Mouse (Mus musculus) neural tube, embryonic 10.5 days (tissue): ENCODE measurements around the gene Gucy2d.

Source experiments
- DNase-seq: peaks from one replicate; pipeline ENCODE4 v3.0.0-alpha.2; 2017; ENCODE audit warnings: low spot score; ENCODE audit errors: extremely low spot score

Gucy2d gene

GRCm38 (mm10) chr7:98446873-98447272, 6.7 kb downstream of the Gucy2d start:
- no peak for DNase-seq

DNA sequence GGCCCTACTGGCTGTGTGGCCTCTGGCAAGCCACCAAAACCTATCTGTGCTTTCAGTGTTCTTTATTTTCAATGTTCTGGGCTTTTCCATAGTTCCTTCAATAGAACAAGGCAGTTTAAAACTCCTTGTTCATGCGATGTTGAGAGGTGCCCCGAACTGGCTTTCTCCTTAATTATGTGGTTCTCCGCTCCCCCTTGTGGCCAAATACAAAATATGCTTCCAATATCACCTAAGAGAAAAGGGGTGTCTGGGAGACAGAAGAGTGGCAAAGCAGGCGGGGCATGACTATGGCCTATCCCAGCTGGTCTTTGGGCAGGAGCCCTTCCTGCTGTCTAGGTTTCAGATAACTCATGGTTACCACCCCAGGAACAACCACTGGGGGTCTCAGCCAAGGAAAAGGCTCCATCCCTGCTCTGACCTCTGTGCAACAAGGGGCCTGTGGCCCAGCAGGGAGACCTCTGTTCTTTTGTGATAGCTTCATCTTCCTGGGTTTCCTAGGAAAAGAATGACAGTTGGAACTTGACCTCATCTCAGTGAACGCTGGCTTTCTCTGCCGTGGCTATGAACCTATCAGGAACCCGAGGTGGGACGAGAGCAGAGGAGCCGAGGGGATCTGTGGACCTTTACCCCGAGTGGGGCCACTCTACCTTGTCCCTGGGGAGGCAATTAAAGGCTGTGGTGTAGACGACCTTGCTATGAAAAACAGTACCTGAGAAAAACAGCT, 7.5 kb downstream of the Gucy2d start:
- DNase-seq = no peak

DNA sequence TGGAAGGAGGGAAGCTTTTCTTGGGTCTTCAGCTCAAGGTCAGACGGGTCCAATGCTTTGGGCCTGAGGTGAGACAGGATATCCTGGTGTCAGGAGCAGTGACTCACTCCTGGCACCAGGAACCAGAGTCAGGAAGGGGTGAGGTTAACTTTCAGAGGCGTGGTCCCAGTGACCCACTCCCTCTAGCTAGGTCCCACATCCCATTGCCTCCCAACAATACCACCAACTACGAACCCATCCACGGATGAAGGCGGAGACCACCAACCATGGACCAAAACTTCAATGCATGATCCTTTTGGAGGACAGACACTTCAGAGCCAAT, 8.1 kb downstream of the Gucy2d start:
- DNase-seq = no peak

GRCm38 (mm10) chr7:98449696-98450095, 9.5 kb downstream of the Gucy2d start:
- DNase-seq = no peak

DNA sequence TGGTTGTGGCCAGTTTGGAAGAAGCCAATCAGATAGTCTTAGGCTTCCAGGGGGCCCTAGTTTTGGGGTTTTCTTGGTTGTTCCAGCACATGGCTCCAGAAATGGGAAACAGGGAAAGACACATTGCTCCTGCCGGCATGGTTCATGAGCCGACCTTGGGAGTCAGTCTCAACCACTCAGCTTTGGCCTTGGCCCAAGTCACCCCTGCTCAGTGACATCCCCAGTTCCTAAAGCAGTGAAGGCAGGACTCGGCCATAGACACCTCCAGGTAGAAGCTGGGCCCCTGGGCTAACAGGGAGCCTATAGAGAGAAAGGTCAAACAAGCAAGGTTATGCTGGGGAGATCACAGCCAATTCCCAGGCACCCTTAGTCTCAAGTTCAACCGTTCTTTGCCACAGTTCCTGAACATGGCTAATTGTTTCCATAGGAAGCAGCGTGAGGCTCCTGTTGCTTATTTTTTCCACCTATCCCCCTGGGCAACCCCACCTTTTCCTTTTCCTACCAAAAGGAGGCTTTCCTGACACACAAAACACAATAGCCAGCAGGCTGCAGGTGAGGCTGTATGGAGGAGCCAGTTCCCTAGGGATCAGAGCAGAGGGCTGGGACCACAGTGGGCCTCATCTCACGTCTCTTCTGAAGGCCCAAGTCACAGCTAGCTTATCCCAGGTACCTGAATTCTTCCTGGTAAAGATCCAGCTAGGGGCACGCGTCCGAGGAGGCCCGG, 14.3 kb downstream of the Gucy2d start:
- DNase-seq = no peak

DNA sequence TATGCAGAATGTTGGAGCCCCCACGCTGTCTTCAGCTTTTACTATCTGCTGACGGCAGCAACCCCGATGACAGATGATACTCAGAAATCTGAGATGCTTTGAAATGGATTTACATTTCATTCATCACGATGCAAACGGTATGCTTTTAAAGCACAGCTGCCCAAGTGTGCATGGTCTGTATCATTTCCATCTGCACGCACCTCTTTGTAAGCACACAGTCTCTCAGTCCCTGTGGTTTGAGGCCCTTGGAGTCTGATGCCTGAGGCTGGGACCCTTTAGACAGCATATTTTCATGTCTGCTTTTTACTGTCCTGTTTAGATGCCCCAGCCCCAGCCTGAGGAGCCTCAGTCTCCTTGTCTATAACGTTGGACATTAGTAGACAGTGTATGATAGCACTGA, 20.1 kb downstream of the Gucy2d start:
- no peak for DNase-seq

- no peak for DNase-seq
Measured at GRCm38 (mm10) chr7:98469089-98469488, 28.9 kb downstream of the Gucy2d start.

- no peak for DNase-seq
Measured at GRCm38 (mm10) chr7:98472529-98472928, 32.3 kb downstream of the Gucy2d start.

DNA sequence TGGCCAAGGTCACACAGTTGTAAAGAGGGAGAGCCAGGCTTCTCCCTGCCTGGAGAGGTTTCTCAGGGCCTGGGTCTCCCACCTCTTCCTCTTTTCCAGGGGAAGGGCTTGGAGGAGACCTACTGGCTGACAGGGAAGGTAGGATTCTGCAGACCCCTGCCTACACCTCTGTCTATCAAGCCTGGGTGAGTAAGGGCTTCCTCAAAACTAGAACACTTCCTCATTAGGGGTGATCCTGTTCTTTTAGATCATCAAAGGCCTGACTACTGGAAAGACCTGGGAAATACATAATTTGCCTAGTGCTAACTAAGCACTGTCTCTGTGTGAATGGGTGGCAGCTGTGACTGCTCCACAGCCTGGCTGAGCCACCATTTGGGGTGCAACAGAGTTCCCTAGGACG, 34.3 kb downstream of the Gucy2d start:
- no peak for DNase-seq

DNA sequence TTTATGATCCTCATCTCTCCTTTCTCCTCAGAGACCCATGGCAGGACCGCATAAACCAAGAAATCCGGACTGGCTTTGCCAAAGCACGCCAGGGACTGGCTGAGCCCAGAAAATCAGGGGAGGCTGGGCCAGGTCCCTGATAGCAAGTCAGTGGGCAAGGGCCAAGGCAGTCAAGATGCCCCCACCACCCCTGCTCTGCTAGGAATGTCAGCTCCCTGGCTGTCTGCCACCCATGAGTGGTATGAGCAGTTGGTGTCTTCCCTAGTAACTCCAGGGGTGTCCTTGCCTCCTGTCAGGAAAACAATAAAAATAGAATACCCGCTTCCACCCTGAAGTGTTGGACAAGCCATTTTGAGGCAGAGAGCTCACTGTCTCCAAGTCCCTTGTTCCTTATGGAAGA, 36.9 kb downstream of the Gucy2d start:
- no peak for DNase-seq

DNA sequence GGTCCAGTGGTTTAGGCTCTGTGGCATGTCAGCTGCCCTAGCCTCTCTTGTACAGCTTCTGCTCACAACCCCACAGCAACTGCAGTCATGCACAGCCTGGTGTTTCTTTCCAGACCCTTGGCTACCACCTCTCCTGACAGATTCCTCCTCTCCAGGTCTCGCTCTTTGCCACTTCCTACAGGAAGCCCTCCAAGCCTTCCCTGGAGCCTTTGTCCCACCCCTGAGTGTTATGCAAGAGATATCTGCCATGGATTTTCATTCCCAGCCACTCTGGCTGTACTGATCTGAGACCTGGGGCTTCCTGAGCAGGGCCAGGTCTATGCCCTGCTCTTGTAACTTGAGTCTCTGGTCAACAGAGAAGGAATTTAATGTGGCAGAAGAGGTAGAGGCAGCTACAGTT, 40.3 kb downstream of the Gucy2d start:
- no peak for DNase-seq

DNA sequence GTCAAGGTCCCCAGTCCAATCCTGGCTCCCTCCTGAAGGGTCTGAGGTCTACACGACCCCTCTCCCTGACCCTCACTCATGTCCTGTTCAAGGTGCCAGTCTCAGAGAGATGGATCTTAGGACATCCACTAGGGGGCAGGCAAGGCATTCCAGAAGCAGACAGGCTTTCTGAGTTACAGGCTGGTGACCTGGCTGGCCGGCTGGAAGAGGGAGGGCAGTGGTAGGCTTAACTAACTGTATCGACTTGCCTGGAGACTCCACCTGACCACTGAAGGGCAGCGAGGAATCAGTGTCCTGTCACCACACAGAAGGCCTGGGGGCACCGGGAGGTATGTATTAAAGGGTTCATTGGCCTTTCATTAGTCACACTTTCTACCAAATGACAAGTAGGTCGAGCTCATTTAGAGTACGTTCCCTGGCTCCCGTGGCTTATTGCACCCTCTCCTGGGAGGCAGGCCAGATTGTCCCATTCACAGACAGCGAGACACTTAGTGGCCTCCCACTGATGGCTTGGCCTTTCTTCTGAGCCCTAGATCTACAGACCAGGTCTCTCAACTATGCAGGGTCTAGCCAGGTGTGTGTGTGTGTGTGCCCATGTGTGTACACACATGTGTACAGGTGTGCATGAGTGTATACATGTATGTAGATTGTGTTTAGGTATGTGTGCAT, 41.0 kb downstream of the Gucy2d start:
- DNase-seq = peak; percentile 80

DNA sequence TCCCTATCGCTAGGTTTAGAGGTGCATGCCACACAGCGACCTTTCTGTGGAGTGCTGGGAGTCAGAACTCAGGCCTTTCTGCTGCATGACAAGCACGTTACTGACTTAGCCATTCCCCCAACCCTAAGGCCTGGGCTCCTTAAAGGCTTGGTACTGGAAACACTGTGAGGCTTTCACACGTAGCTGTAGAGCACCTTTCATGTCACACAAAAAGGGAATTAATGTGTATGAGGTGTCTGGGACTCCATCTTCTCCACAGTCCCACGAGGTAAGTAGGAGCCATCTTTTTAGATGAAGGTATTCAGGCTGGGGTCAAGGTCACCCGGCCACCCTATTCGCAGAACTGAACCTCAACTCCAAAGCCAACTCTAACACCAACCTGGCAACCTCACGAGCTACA, 41.6 kb downstream of the Gucy2d start:
- DNase-seq = no peak

DNA sequence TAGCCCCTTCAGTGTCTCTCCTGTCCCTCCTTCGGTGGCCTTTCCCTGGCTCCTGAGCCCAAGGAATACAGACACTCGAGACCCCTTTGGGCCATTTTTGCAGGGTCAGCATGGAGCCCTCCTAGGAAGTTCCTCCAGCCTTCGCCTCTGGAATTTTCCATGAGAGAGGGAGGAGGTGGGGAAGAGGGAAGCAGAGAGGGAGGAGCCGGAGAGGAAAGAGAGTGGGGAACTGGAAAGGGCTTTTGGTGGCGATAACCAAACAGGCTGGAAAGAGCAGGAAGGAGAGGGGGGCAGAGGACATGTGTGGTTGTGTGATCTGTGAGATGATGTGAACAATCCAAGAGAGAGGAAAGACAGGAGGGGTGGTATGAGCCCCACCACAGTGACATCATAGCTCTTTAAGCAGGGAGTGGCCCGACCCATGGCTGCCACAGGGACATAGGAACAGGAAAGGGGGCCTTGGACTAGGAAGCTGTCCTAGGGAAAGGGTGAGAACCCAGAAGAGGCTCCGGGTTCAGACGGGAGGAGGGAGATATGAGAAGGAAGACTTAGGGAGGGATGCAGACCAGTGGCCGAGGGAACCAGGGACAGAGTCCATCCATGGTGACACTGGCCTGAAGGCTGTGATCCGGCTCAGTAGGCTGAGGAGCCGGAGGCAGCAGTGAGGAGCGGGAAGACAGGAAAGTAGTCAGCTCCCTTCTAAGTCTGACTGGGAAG, 42.5 kb downstream of the Gucy2d start:
- no peak for DNase-seq

DNA sequence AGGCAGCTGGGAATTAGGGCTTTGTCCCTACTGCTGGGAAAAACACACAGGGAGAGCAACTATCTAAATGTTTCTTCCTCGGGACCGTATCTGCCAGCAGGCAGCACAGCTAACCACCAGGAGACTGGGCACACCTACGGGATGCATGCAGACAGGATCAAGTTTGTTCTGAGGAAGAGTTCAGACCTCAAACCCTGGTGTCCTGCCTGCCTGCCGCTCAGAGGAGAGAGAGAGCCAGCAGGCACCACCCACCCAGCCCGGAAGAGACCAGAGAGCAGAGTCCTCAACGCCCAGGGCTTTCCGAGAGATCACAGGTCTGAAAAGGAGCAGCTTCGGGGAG, 43.0 kb downstream of the Gucy2d start:
- DNase-seq = peak; percentile 21

GRCm38 (mm10) chr7:98484878-98485277, 44.7 kb downstream of the Gucy2d start:
- no peak for DNase-seq

DNA sequence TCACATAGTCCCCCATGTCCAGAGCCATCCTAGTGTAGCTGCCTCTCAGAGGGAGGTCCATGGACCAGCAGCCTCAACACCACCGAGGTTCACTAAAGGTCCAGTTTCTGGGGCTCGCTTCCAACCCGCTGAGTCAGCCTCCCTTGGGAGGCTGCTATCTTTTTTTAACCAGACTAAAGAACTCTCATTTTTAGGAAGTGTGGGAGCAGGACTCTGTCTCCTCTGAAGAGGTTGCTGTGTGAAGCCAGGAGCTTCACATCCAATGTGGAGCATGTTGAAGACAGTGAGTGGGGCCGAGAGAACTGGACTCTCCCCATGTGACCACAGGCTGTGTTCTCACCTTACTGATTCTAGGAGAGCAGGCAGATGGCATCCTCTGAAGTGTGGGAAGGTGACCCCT, 45.3 kb downstream of the Gucy2d start:
- no peak for DNase-seq

DNA sequence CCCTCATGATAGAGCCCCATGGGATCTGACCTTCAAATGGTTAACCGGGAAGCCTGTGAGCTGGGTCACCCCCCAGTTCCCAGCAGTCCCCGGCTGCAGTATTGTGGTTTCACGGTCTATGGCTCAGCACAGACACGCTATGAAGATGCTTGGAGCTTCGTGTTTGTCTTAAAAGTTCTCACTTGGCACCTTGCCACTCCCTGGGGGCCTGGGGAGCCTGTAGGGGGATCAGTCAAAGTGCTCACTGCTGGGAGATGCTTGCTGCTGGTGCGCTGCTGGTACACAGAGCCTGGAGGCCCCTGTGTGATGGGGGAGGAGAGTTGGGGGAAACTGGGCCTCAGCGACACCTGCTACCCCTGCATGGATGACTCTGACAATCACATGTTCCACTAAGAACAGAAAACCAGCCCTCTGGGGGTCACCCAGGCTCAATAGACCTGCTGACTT, 46.3 kb downstream of the Gucy2d start:
- no peak for DNase-seq

- DNase-seq = no peak
Measured at GRCm38 (mm10) chr7:98487202-98487980, 47.2 kb downstream of the Gucy2d start.

GRCm38 (mm10) chr7:98488398-98489130, 48.3 kb downstream of the Gucy2d start:
- no peak for DNase-seq

GRCm38 (mm10) chr7:98489131-98489530, 48.9 kb downstream of the Gucy2d start, which contains the start of gene Lrrc32:
Gene Lrrc32 (plus strand): TSS chr7:98489283.
- DNase-seq = no peak
